Mouse (Mus musculus): ENCODE results near the gene 6330409D20Rik. TPM values are rescaled to one million over a fixed set of nuclear protein-coding genes. Genes with fewer than 3 reads are reported as not detected.

6330409D20Rik gene
- total and polyA plus RNA-seq, 3 experiments: not detected

DNA sequence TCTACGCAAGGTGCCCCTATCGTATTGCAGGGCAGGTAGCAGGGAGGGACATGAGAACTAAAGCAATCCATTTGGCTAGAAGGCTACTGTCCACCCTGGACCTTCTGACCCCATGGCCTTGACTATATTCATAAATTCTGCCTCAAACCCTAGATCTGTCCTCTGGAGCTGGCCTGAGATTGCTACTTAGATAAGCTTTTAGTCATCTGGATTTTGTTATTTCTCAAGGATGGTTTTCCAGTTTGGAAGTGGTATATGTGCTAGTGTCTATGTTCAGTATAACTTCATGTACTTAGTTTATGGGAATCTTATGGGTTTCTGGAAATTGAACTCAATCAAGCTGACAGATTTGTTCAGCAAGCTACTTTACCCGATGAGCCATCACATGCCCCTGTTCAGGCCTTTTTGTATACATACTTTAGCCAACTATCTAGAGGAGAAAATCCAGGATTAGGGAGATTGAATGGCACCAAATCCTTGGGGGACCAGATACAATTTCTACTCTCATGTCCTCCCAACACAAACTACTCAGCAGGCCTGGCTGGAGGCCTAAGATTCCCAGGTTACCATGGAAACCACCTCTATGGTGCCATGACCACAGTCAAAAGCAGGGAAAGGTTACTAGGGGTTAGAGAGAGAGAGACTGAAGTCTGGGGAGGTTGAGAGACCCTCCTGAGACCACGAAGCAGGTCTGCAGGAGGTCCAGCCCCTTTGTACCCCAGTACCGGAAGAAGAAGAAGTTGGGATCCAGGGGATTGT, 28.7 kb upstream of the 6330409D20Rik start:
- Histone ChIP-seq H3K9me3 (replicated peaks) (no peaks in the 10 kb centered on the region), H3K27me3 (ENCODE audit: insufficient read depth, low read length) (peaks cover 45% of the 10 kb centered on the region), H3K36me3 (replicated peaks) (no peaks in the 10 kb centered on the region), H3K4me3 (ENCODE audit: low read depth, low read length) (no peak overlapping the region), H3K4me1 (ENCODE audit: insufficient read depth, low read depth, low read length) (peaks cover 20% of the 10 kb centered on the region)
- no peak for TF ChIP-seq GATA2 (IDR thresholded peaks at IDR 0.05; ENCODE audit: borderline replicate concordance, low read depth, low read length)
- no peak for TF ChIP-seq GATA1 (IDR thresholded peaks at IDR 0.05; ENCODE audit: borderline replicate concordance, low read length)
- no peak for TF ChIP-seq CTCF (IDR thresholded peaks at IDR 0.05; ENCODE audit: low read depth, low read length)
- no peak for ATAC-seq (ENCODE audit: extremely low read depth, insufficient number of reproducible peaks, low FRiP score, poor library complexity, severe bottlenecking)
- no peak for DNase-seq (ENCODE audit: low spot score)

DNA sequence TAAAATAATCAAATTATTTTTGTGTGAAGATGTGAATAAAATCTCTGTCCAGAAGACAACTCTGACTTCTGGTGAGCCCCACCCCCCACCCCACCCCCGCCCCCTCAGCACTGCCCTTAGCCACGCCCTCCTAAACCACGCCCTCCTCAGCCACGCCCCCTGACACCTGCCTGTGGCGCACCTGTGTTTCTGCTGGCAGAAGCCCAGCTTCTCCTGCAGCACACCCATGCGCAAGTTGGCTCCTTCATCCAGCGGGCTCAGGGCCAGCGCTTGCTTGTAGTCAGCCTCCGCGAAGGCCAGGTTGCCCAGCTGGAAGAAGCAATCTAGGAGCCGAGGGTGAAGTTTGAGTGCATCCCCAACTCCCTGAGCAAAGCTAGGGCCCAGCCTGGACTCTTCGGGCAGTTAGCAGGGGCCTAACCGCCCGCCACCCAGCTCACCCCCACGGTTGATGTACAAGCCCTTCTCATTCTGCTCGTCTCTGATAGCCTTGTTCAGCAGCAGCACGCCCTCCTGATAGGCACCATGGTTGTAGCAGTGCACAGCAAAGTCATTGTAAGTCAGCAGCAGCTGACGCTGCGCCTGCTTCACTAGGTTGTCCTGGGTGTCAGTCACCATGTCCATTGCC, 28.0 kb upstream of the 6330409D20Rik start:
- H3K9me3 ChIP-seq (replicated peaks): no peaks in the 10 kb centered on the region
- TF ChIP-seq GATA2 (IDR thresholded peaks at IDR 0.05; ENCODE audit: borderline replicate concordance, low read depth, low read length): no peak
- TF ChIP-seq CTCF (IDR thresholded peaks at IDR 0.05; ENCODE audit: low read depth, low read length): no peak
- no peak for TF ChIP-seq TAL1 (conservative IDR thresholded peaks at IDR 0.05; ENCODE audit: low read depth, low read length)
- TF ChIP-seq GATA1 (IDR thresholded peaks at IDR 0.05; ENCODE audit: borderline replicate concordance, low read length): no peak
- TF ChIP-seq POLR2AphosphoS5 (IDR thresholded peaks at IDR 0.05; ENCODE audit: insufficient replicate concordance, low read depth, low read length): no peak
- ATAC-seq (ENCODE audit: extremely low read depth, insufficient number of reproducible peaks, low FRiP score, poor library complexity, severe bottlenecking) (no peak), DNase-seq (ENCODE audit: low spot score) (no peak)
- peaks cover 45% of the 10 kb centered on the region for H3K27me3 ChIP-seq (ENCODE audit: insufficient read depth, low read length)
- H3K4me1 ChIP-seq (ENCODE audit: insufficient read depth, low read depth, low read length): peaks cover 18% of the 10 kb centered on the region
- no peak overlapping the region for H3K4me3 ChIP-seq (ENCODE audit: low read depth, low read length)
- no peaks in the 10 kb centered on the region for H3K36me3 ChIP-seq (replicated peaks)

DNA sequence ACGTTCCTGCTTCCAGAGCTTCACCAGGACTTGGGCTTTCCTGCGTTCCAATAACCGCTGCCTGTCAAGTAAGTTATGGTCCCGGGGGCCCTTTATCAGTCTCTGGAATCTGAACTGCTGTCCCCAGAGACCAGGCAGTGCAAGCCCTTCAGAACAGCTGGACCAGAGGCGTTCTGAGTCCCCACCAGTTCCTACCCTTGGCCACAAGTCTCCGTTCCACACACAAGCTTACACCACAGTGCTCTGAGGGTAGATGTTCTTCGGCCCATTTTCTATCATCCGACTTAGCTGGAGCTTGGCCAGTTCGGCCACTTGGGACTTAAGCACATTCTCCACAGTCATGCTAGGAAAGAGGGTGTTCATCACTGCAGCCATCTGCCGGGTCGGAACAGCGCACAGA, 26.4 kb upstream of the 6330409D20Rik start:
- no peaks in the 10 kb centered on the region for H3K9me3 ChIP-seq (replicated peaks)
- H3K4me1 ChIP-seq (ENCODE audit: insufficient read depth, low read depth, low read length): peaks cover 17% of the 10 kb centered on the region
- no peak for TF ChIP-seq POLR2AphosphoS5 (IDR thresholded peaks at IDR 0.05; ENCODE audit: insufficient replicate concordance, low read depth, low read length)
- no peak for TF ChIP-seq TAL1 (conservative IDR thresholded peaks at IDR 0.05; ENCODE audit: low read depth, low read length)
- TF ChIP-seq CTCF (IDR thresholded peaks at IDR 0.05; ENCODE audit: low read depth, low read length): no peak
- TF ChIP-seq GATA2 (IDR thresholded peaks at IDR 0.05; ENCODE audit: borderline replicate concordance, low read depth, low read length): no peak
- no peak for TF ChIP-seq GATA1 (IDR thresholded peaks at IDR 0.05; ENCODE audit: borderline replicate concordance, low read length)
- H3K36me3 ChIP-seq (replicated peaks): peaks cover 11% of the 10 kb centered on the region
- H3K27me3 ChIP-seq (ENCODE audit: insufficient read depth, low read length): peaks cover 39% of the 10 kb centered on the region
- ATAC-seq (ENCODE audit: extremely low read depth, insufficient number of reproducible peaks, low FRiP score, poor library complexity, severe bottlenecking) (no peak), DNase-seq (ENCODE audit: low spot score) (no peak)
- no peak overlapping the region for H3K4me3 ChIP-seq (ENCODE audit: low read depth, low read length)

DNA sequence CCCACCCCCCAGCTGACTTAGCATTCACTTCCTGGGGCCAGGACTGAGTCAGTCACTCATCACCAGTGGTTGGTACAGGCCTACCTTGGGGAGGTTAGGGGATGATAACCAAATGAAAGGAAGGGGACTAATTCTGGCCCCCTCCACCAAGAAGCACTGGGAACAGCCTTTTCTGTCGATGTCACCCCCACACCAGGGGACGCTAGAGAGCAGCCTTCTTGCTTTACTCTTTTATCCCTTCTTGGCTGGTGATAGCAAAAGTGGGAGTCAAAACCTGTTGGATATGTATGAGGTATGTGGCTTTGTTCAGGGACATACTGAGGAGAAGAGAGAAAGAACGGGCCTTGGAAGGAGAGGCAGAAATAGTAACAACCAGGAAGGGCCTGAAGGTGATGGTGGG, 22.5 kb upstream of the 6330409D20Rik start:
- peaks cover 19% of the 10 kb centered on the region for H3K27me3 ChIP-seq (ENCODE audit: insufficient read depth, low read length)
- ATAC-seq (ENCODE audit: extremely low read depth, insufficient number of reproducible peaks, low FRiP score, poor library complexity, severe bottlenecking) (no peak), DNase-seq (ENCODE audit: low spot score) (no peak)
- peaks cover 4% of the 10 kb centered on the region; the same call in 1 of the 2 replicates for H3K4me1 ChIP-seq (ENCODE audit: insufficient read depth, low read depth, low read length)
- H3K9me3 ChIP-seq (replicated peaks): no peaks in the 10 kb centered on the region
- H3K36me3 ChIP-seq (replicated peaks): peaks cover 50% of the 10 kb centered on the region
- H3K4me3 ChIP-seq (ENCODE audit: low read depth, low read length): no peak overlapping the region
- TF ChIP-seq GATA2 (IDR thresholded peaks at IDR 0.05; ENCODE audit: borderline replicate concordance, low read depth, low read length): no peak
- TF ChIP-seq POLR2AphosphoS5 (IDR thresholded peaks at IDR 0.05; ENCODE audit: insufficient replicate concordance, low read depth, low read length): no peak
- TF ChIP-seq CTCF (IDR thresholded peaks at IDR 0.05; ENCODE audit: low read depth, low read length): peak; percentile 78
- TF ChIP-seq TAL1 (conservative IDR thresholded peaks at IDR 0.05; ENCODE audit: low read depth, low read length): no peak
- TF ChIP-seq GATA1 (IDR thresholded peaks at IDR 0.05; ENCODE audit: borderline replicate concordance, low read length): no peak

GRCm38 (mm10) chr2:32761859-32762258, 21.0 kb upstream of the 6330409D20Rik start:
- TF ChIP-seq GATA2 (IDR thresholded peaks at IDR 0.05; ENCODE audit: borderline replicate concordance, low read depth, low read length) (no peak), TAL1 (conservative IDR thresholded peaks at IDR 0.05; ENCODE audit: low read depth, low read length) (no peak), GATA1 (IDR thresholded peaks at IDR 0.05; ENCODE audit: borderline replicate concordance, low read length) (no peak), POLR2AphosphoS5 (IDR thresholded peaks at IDR 0.05; ENCODE audit: insufficient replicate concordance, low read depth, low read length) (no peak), CTCF (IDR thresholded peaks at IDR 0.05; ENCODE audit: low read depth, low read length) (no peak)

DNA sequence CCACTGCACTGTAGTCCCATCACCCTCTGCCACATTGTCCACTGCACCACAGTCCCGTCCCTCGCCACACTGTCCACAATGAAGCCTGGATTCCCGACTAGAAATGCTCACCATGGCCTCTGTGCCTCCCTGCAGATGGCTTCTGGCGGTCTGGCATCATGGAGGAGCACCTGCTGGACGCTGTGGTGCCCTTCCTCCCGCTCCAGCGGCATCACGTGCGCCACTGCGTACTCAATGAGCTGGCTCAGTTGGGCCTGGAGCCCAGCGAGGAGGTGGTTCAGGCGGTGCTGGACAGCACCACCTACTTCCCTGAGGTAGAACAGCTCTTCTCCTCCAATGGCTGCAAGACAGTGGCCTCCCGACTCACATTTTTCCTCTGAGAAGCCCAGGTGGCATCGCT, 20.5 kb upstream of the 6330409D20Rik start:
- Histone ChIP-seq H3K4me1 (ENCODE audit: insufficient read depth, low read depth, low read length) (peaks cover 12% of the 10 kb centered on the region), H3K4me3 (ENCODE audit: low read depth, low read length) (peak overlapping the region; percentile 4; the same call in 1 of the 2 replicates), H3K9me3 (replicated peaks) (no peaks in the 10 kb centered on the region), H3K36me3 (replicated peaks) (peaks cover 51% of the 10 kb centered on the region), H3K27me3 (ENCODE audit: insufficient read depth, low read length) (peaks cover 9% of the 10 kb centered on the region)
- ATAC-seq (ENCODE audit: extremely low read depth, insufficient number of reproducible peaks, low FRiP score, poor library complexity, severe bottlenecking) (no peak), DNase-seq (ENCODE audit: low spot score) (no peak)
- TF ChIP-seq GATA2 (IDR thresholded peaks at IDR 0.05; ENCODE audit: borderline replicate concordance, low read depth, low read length): no peak
- TF ChIP-seq GATA1 (IDR thresholded peaks at IDR 0.05; ENCODE audit: borderline replicate concordance, low read length): no peak
- TF ChIP-seq POLR2AphosphoS5 (IDR thresholded peaks at IDR 0.05; ENCODE audit: insufficient replicate concordance, low read depth, low read length): no peak
- no peak for TF ChIP-seq CTCF (IDR thresholded peaks at IDR 0.05; ENCODE audit: low read depth, low read length)
- no peak for TF ChIP-seq TAL1 (conservative IDR thresholded peaks at IDR 0.05; ENCODE audit: low read depth, low read length)

More at GRCm38 (mm10) chr2:32761859-32762258, 21.0 kb upstream of the 6330409D20Rik start:
- DNase-seq (ENCODE audit: low spot score) (no peak), ATAC-seq (ENCODE audit: extremely low read depth, insufficient number of reproducible peaks, low FRiP score, poor library complexity, severe bottlenecking) (no peak)
- H3K9me3 ChIP-seq (replicated peaks): no peaks in the 10 kb centered on the region
- no peak overlapping the region for H3K4me3 ChIP-seq (ENCODE audit: low read depth, low read length)
- peaks cover 11% of the 10 kb centered on the region for H3K27me3 ChIP-seq (ENCODE audit: insufficient read depth, low read length)
- H3K36me3 ChIP-seq (replicated peaks): peaks cover 51% of the 10 kb centered on the region
- H3K4me1 ChIP-seq (ENCODE audit: insufficient read depth, low read depth, low read length): peaks cover 9% of the 10 kb centered on the region
